Mouse (Mus musculus) lung, postnatal 36 days (tissue): ENCODE measurements around the gene Olfr297.

Experiments used
- DNase-seq: peaks from one replicate; pipeline ENCODE4 v3.0.0; 2022; ENCODE audit warnings: mixed read lengths

The Olfr297 gene

DNA sequence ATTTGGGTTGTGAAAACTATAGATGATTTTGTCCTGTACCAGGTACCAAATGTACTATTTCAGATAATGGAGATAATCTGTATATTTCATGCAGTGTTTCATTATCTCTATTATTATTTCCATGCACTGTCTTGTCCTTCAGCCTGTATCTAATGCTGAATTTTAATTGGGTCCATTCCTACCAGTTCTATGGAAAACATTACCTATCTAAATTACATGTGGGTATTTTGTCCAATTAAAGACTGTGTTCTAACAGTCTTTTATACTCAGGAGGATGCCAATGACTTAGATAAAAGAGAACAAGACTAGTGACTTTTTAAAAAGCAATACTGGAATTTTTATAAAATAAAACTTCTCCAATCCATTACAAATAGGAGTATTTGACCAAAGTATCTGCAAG is at the start of gene Olfr297:
TSS of gene Olfr297 (plus strand) at position 301 of the 400 bp plus-strand sequence.
- DNase-seq, result no peak

GRCm38 (mm10) chr7:86492384-86492783 is 27.4 kb upstream of the Olfr297 start, which contains the start of gene Olfr298:
Olfr298 (minus strand) TSS chr7:86492484.
- no peak for DNase-seq
